Mouse (Mus musculus) embryonic facial prominence, embryonic 11.5 days (tissue): ENCODE measurements around the gene Ndufb6. TPM values are rescaled to one million over a fixed set of nuclear protein-coding genes. Genes with fewer than 3 reads are reported as not detected.

Experiments used
- polyA plus RNA-seq: library from polyadenylated mRNA; unstranded; fragments of >200 nt; fragmentation: Nextera tagmentation; extraction: Ambion mirVana; gene quantifications from 2 replicates; pipeline ENCODE4 v1.2.1, GENCODE M21; 2014

The Ndufb6 gene
- polyA plus RNA-seq, 1 experiment from 2014 or later: 314 TPM

Other genes starting within 250 kb of the Ndufb6 start
- gene Aco1, start 136.3 kb downstream of the Ndufb6 start, polyA plus RNA-seq: 59.3 and 62.8 TPM in 2 replicates
- gene Ddx58, start 39.6 kb downstream of the Ndufb6 start, polyA plus RNA-seq: 4.6 and 4.7 TPM in 2 replicates
- 24.0 and 32.9 TPM in 2 replicates for gene Smim27, start 9.8 kb downstream of the Ndufb6 start, polyA plus RNA-seq
- 55.9 and 58.1 TPM in 2 replicates for gene Topors, start 9.6 kb downstream of the Ndufb6 start, polyA plus RNA-seq
- gene Tmem215, start 192.8 kb upstream of the Ndufb6 start, polyA plus RNA-seq: 0.24 and 0.27 TPM in 2 replicates